Mouse (Mus musculus) liver, embryonic 12.5 days (tissue): ENCODE data around the gene Igf1. TPM values are rescaled to one million over a fixed set of nuclear protein-coding genes. Genes with fewer than 3 reads are reported as not detected.

ENCODE experiments used
- ATAC-seq: fragments of 200-750 bp; cut with Nextera tagmentation; 2 replicates; pipeline ENCODE4 v1.8.0; 2017; ENCODE audit warnings: moderate number of reproducible peaks, mild to moderate bottlenecking, moderate library complexity
- H3K27ac ChIP-seq: fragments of 300-500 bp; sonication (generic); 2 replicates; pipeline ENCODE4 v1.5.1; 2016; ENCODE audit warnings: mild to moderate bottlenecking
- H3K27me3 ChIP-seq: fragments of 300-500 bp; sonication (generic); replicated peaks from 2 replicates; pipeline ENCODE4 v1.6.1; 2016; ENCODE audit warnings: mild to moderate bottlenecking, moderate library complexity
- H3K36me3 ChIP-seq: fragments of 300-500 bp; sonication (generic); 2 replicates; pipeline ENCODE4 v1.6.1; 2016; ENCODE audit warnings: mild to moderate bottlenecking, moderate library complexity
- H3K4me1 ChIP-seq: fragments of 300-500 bp; sonication (generic); 2 replicates; pipeline ENCODE4 v1.6.1; 2016
- H3K4me2 ChIP-seq: fragments of 300-500 bp; sonication (generic); 2 replicates; pipeline ENCODE4 v1.6.1; 2016; ENCODE audit warnings: mild to moderate bottlenecking, moderate library complexity
- H3K4me3 ChIP-seq: fragments of 300-500 bp; sonication (generic); 2 replicates; pipeline ENCODE4 v1.5.1; 2016; ENCODE audit warnings: mild to moderate bottlenecking, moderate library complexity
- H3K9ac ChIP-seq: fragments of 300-500 bp; sonication (generic); 2 replicates; pipeline ENCODE4 v1.6.1; 2016; ENCODE audit warnings: mild to moderate bottlenecking, moderate library complexity
- H3K9me3 ChIP-seq: fragments of 300-500 bp; sonication (generic); replicated peaks from 2 replicates; pipeline ENCODE4 v1.6.1; 2016; ENCODE audit warnings: mild to moderate bottlenecking, moderate library complexity
- WGBS: fragments of 180-500 bp; shearing (Covaris S2); methylation state at CpG from one replicate; pipeline ENCODE4 v1.1.7; 2016; ENCODE audit not compliant: insufficient replicate concordance; 5-methylcytosine and 5-hydroxymethylcytosine counted together
- polyA plus RNA-seq: library from polyadenylated mRNA; unstranded; fragments of >200 nt; fragmentation: Nextera tagmentation; extraction: Ambion mirVana; gene quantifications from 2 replicates; pipeline ENCODE4 v1.2.1, GENCODE M21; 2016

Igf1 gene
- polyA plus RNA-seq, 1 experiment from 2014 or later = 11.5 TPM

GRCm38 (mm10) chr10:87844917-87845552 is 13.0 kb upstream of the Igf1 start:
- no peak overlapping the region for H3K27ac ChIP-seq
- no peaks in the 10 kb centered on the region for H3K4me1 ChIP-seq
- no peaks in the 10 kb centered on the region for H3K9me3 ChIP-seq
- no peaks in the 10 kb centered on the region for H3K36me3 ChIP-seq
- H3K9ac ChIP-seq = no peak overlapping the region
- H3K4me3 ChIP-seq = no peak overlapping the region
- 56% methylated on average over 8 of the region's 8 CpGs for WGBS
- H3K27me3 ChIP-seq = no peaks in the 10 kb centered on the region
- no peak overlapping the region for H3K4me2 ChIP-seq
- ATAC-seq = no peak

DNA sequence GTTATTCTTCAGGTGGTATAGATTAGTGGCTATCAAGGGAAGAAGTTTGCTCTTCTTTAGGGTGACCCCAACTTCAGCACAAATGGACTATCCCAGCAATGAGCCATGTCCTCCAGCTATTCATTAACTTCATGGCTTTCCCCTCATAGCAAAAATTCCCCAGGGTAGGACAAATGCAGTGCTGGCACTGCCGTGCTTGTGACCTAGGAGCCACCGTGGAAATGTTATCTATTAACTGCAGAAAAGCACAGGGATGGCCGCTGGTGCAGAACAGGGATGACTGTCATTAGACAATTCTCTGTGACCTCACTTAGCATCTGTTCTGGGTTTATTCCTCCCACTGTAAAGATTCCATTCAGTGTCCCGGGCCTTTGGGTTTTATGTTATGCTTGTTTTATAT is 10.2 kb upstream of the Igf1 start:
- ATAC-seq = no peak
- H3K4me1 ChIP-seq = no peaks in the 10 kb centered on the region
- H3K27me3 ChIP-seq = no peaks in the 10 kb centered on the region
- H3K27ac ChIP-seq = no peak overlapping the region
- H3K9me3 ChIP-seq = no peaks in the 10 kb centered on the region
- no peak overlapping the region for H3K4me3 ChIP-seq
- no peaks in the 10 kb centered on the region for H3K36me3 ChIP-seq
- H3K4me2 ChIP-seq = no peak overlapping the region
- H3K9ac ChIP-seq = no peak overlapping the region
- 51% methylated on average over 4 of the region's 4 CpGs for WGBS

DNA sequence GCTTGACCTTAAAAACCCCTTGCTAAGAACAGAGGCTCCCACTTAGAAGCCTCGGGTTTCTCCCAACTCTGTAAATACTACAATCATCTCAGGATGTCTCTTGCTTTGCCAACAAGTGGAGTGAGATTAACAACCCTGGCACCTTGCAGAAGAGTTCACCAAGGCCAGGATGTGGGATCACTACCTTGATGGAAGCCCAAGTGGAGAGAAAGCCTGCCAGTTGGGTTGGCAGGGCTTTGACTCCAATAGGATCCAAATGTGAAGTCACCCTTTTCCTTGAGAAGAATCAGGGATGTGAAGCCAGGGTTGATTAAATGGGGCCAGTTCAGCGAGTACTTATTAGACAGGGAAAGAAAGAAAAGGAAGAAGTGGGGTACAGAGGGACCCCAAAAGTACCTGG is 9.6 kb upstream of the Igf1 start:
- H3K9me3 ChIP-seq = no peaks in the 10 kb centered on the region
- H3K4me1 ChIP-seq = no peaks in the 10 kb centered on the region
- no peaks in the 10 kb centered on the region for H3K36me3 ChIP-seq
- no peaks in the 10 kb centered on the region for H3K27me3 ChIP-seq
- no peak overlapping the region for H3K27ac ChIP-seq
- ATAC-seq = no peak
- no peak overlapping the region for H3K4me3 ChIP-seq
- no peak overlapping the region for H3K4me2 ChIP-seq
- 54% methylated on average over 2 of the region's 2 CpGs for WGBS
- no peak overlapping the region for H3K9ac ChIP-seq

GRCm38 (mm10) chr10:87851492-87851891 is 6.6 kb upstream of the Igf1 start:
- 44% methylated on average over 3 of the region's 3 CpGs for whole genome bisulfite sequencing
- H3K27me3 ChIP-seq = peaks cover 13% of the 10 kb centered on the region
- no peaks in the 10 kb centered on the region for H3K9me3 ChIP-seq
- no peaks in the 10 kb centered on the region for H3K36me3 ChIP-seq
- H3K4me1 ChIP-seq = no peaks in the 10 kb centered on the region
- no peak for ATAC-seq
- H3K27ac ChIP-seq = no peak overlapping the region
- H3K4me2 ChIP-seq = no peak overlapping the region
- no peak overlapping the region for H3K9ac ChIP-seq
- H3K4me3 ChIP-seq = no peak overlapping the region

GRCm38 (mm10) chr10:87854408-87854807 is 3.7 kb upstream of the Igf1 start:
- H3K4me1 ChIP-seq = peaks cover 5% of the 10 kb centered on the region
- no peaks in the 10 kb centered on the region for H3K36me3 ChIP-seq
- H3K27me3 ChIP-seq = peaks cover 36% of the 10 kb centered on the region
- H3K9ac ChIP-seq = no peak overlapping the region
- no peak overlapping the region for H3K4me3 ChIP-seq
- H3K27ac ChIP-seq = no peak overlapping the region
- H3K4me2 ChIP-seq = no peak overlapping the region; the same call in 1 of the 2 replicates
- no peak for ATAC-seq
- 0% methylated on average over 5 of the region's 5 CpGs for WGBS
- H3K9me3 ChIP-seq = no peaks in the 10 kb centered on the region

DNA sequence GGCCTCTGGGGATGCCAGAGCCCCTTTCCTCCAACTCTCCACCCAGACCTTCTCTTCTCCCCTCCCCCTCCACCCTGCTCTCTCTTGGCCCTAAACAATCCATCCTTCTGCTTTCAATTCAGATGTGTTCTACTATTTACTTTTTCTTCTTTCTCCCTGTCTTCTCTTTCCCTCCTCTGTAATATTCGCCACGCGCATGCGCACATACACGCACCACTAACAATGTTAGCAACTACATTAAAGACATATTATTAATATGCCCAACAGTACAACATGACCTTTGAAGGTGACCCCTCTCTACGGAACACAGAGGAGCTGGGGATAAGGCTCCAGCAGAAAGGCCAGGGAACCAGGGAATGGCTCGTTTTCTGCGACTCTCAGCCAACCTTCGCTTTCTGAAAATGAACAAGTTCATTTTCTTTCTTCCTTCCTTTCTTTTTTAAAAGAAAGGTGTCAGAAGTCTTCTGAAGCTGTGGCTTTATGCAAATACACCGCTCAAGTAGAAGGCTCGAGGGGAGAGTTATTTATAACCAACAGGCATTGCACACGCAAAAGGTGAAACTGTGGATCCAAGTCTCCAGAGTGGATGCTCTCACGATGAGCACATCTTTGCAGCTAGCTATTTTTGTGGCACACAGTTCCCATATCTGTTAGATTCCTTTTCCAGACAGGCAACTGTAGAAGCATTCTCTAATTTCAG is 2.5 kb upstream of the Igf1 start:
- ATAC-seq = no peak
- Histone ChIP-seq H3K36me3 (no peaks in the 10 kb centered on the region), H3K4me1 (peaks cover 5% of the 10 kb centered on the region), H3K27ac (no peak overlapping the region), H3K4me3 (no peak overlapping the region), H3K4me2 (no peak overlapping the region), H3K9me3 (no peaks in the 10 kb centered on the region), H3K9ac (no peak overlapping the region), H3K27me3 (peaks cover 47% of the 10 kb centered on the region)
- WGBS = 73% methylated on average over 13 of the region's 13 CpGs

- WGBS = 30% methylated on average over 8 of the region's 8 CpGs
- H3K27me3 ChIP-seq = peaks cover 56% of the 10 kb centered on the region
- H3K4me1 ChIP-seq = peaks cover 5% of the 10 kb centered on the region
- no peak overlapping the region for H3K4me2 ChIP-seq
- no peak overlapping the region for H3K27ac ChIP-seq
- ATAC-seq = no peak
- no peak overlapping the region for H3K9ac ChIP-seq
- no peaks in the 10 kb centered on the region for H3K36me3 ChIP-seq
- H3K9me3 ChIP-seq = no peaks in the 10 kb centered on the region
- H3K4me3 ChIP-seq = no peak overlapping the region
These were observed 680 bp upstream of the Igf1 start for GRCm38 (mm10) chr10:87857215-87857955.

- peaks cover 5% of the 10 kb centered on the region for H3K4me1 ChIP-seq
- H3K4me3 ChIP-seq = peak overlapping the region; percentile 44; the same call in 1 of the 2 replicates
- peak overlapping the region; percentile 50; the same call in 1 of the 2 replicates for H3K4me2 ChIP-seq
- WGBS = 5% methylated on average over 6 of the region's 6 CpGs
- ATAC-seq = no peak
- no peak overlapping the region for H3K9ac ChIP-seq
- no peak overlapping the region for H3K27ac ChIP-seq
- H3K9me3 ChIP-seq = no peaks in the 10 kb centered on the region
- peaks cover 56% of the 10 kb centered on the region for H3K27me3 ChIP-seq
- no peaks in the 10 kb centered on the region for H3K36me3 ChIP-seq
These were observed 874 bp downstream of the Igf1 start for GRCm38 (mm10) chr10:87858939-87859338.

- Histone ChIP-seq H3K4me3 (peak overlapping the region; percentile 44), H3K27me3 (peaks cover 56% of the 10 kb centered on the region), H3K9me3 (no peaks in the 10 kb centered on the region), H3K9ac (no peak overlapping the region), H3K4me2 (peak overlapping the region; percentile 50), H3K4me1 (peaks cover 5% of the 10 kb centered on the region), H3K36me3 (no peaks in the 10 kb centered on the region), H3K27ac (no peak overlapping the region)
- WGBS = 4% methylated on average over 10 of the region's 10 CpGs
- no peak for ATAC-seq
These were observed 1.4 kb downstream of the Igf1 start for GRCm38 (mm10) chr10:87859453-87859852.

- peak overlapping the region; percentile 14; the same call in 1 of the 2 replicates for H3K9ac ChIP-seq
- no peaks in the 10 kb centered on the region for H3K9me3 ChIP-seq
- peaks cover 53% of the 10 kb centered on the region for H3K27me3 ChIP-seq
- H3K27ac ChIP-seq = peak overlapping the region; percentile 43; the same call in 1 of the 2 replicates
- peak overlapping the region; percentile 50 for H3K4me2 ChIP-seq
- H3K4me3 ChIP-seq = peak overlapping the region; percentile 44
- ATAC-seq = no peak
- H3K36me3 ChIP-seq = no peaks in the 10 kb centered on the region
- H3K4me1 ChIP-seq = peaks cover 5% of the 10 kb centered on the region
- WGBS = 8% methylated on average over 30 of the region's 30 CpGs
These were observed 2.4 kb downstream of the Igf1 start for GRCm38 (mm10) chr10:87860181-87861103.

- no peaks in the 10 kb centered on the region for H3K36me3 ChIP-seq
- no peak overlapping the region for H3K27ac ChIP-seq
- peak overlapping the region; percentile 50 for H3K4me2 ChIP-seq
- peaks cover 47% of the 10 kb centered on the region for H3K27me3 ChIP-seq
- H3K4me1 ChIP-seq = peaks cover 5% of the 10 kb centered on the region
- 57% methylated on average over 6 of the region's 6 CpGs for WGBS
- peak overlapping the region; percentile 44 for H3K4me3 ChIP-seq
- no peak for ATAC-seq
- no peaks in the 10 kb centered on the region for H3K9me3 ChIP-seq
- no peak overlapping the region for H3K9ac ChIP-seq
These were observed 3.0 kb downstream of the Igf1 start for GRCm38 (mm10) chr10:87861104-87861455.
